Mouse (Mus musculus) spleen, adult 2 months (tissue): Measurements from ENCODE around the gene Lsm11.

Source experiments
- CTCF ChIP-seq: fragments of 200-500 bp; IDR thresholded peaks from 2 replicates; pipeline ENCODE4 v1.5.1; 2011; ENCODE audit warnings: mild to moderate bottlenecking, inconsistent platforms; ENCODE audit not compliant: insufficient read depth, insufficient read length, insufficient replicate concordance; ENCODE audit errors: extremely low read depth
- POLR2A ChIP-seq: fragments of 200-500 bp; IDR thresholded peaks from 2 replicates; pipeline ENCODE4 v1.6.1; 2011; ENCODE audit warnings: low read depth, low read length, inconsistent platforms

GRCm38 (mm10) chr11:45960003-45960402 is 15.3 kb upstream of the Lsm11 start:
- TF ChIP-seq CTCF: no peak
- TF ChIP-seq POLR2A: no peak
